Mouse (Mus musculus): ENCODE data around the gene Fasl.

Fasl gene

GRCm38 (mm10) chr1:161788339-161788738, at the start of gene Fasl:
Fasl (minus strand) TSS chr1:161788495.
- no peak for DNase-seq (ENCODE audit: low spot score)

DNA sequence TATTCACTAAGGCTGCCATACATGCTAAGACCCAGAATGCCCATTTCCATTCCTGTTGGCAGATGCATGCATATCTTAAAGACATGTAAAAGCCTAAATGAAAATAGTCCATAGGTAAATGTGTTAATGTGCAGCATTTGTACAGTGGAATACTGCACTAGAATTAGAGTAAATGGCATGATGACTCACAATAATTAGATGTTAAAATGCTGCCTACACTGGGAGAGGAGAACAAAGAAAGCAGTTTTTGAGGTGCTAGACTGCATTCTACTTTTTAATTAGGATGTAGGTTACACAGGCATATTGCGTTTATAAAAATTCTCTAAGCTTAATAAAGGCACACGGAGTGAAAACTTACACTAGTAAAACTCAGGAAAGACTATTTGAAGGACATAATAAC, 38.4 kb upstream of the Fasl start:
- no peak for DNase-seq (ENCODE audit: low spot score)

DNA sequence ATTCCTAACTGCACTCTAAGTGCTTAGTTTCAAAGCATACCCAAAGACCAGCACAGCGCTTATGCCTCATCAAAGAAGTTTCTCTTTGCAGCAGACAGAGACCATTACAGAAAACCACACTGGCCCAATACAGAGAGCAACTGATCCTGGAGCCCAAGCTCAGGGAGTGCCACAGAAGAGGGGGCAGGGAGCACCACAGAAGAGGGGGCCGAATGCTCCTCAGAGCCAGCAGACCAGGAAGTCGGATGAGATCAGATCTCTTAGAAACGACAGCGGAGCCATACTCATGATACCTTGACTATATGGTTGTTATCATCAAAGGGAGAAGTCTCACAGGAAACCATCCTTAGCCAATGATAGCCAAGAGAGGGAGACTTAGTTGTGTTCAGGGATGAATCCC, 21.1 kb upstream of the Fasl start:
- DNase-seq (ENCODE audit: low spot score), result no peak

DNA sequence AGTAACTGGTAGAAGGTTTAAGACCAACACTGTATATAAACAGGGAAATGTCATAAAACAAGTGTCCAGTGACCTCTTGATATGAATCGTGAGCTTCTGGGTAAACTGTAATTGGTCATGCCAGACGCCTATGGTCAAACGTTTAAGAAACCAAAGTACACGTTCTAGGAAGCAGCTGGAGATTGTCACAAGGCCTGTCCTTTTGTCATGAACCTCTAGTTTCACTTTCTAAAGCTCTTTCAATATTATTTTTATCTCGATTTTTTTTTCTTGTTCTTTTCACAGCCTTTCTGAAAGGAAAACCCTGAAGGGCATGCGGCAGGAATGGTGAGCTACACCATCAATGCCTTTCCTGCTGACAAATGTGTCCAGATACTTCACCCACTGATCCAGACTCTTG, 20.7 kb upstream of the Fasl start:
- DNase-seq (ENCODE audit: low spot score), result no peak

DNA sequence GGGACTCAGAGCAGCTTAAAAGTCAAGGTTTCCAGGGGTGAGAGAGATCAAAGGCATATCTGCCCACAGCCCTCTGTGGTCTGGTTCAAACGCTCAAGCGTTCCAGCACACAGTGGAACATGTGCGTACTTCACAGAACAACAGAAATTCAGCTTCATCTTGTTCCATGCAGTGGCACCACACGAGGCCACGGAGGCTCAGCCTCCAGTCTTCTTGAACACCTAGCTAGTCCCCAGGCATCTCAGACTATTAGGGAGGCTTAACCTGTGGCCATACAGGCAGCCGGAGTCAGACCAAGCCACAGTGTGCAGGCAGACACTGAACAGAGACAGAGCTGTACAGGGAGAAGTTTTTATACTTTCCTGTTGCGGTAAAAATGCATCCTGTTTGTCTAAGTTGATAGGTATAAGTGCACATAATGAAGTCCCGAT, 16.3 kb upstream of the Fasl start:
- DNase-seq (ENCODE audit: low spot score), result no peak

DNA sequence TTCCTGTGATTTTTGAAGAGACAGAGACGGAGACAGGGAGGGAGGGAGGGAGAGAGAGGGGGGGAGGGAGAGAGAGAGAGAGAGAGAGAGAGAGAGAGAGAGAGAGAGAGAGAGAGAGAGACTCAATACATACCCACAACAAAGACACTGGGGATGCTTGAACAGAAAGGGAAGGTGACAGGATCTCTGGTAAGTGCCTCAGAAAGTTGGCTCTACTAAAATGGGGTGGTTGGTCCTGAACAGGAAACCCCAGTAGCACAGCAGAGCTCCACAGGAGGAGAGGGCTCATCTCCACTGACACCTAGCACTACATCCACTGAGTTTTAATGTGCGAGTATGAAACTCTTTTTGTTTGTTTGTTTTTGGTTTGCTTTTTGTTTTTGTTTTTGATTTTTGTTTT, 13.0 kb upstream of the Fasl start:
- DNase-seq (ENCODE audit: low spot score), result no peak

DNA sequence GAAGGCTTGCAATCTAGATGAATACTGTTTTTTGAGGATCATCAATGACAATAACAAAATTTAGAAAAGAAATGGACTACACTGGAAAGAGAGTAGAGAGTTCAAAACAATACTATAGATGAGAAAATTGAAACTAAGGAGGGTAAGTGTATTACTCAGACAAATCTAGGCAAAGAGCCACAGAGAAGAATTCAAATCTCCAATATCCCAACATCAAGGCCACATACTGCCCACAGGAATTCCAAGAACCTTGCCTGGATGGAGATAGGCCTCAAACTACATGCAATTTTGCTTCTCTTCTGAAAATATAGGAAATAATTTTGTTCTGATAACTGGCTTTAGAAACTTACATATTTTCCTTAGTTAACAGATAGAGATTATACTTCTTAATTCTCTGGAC, 12.0 kb upstream of the Fasl start:
- DNase-seq (ENCODE audit: low spot score), result no peak

DNA sequence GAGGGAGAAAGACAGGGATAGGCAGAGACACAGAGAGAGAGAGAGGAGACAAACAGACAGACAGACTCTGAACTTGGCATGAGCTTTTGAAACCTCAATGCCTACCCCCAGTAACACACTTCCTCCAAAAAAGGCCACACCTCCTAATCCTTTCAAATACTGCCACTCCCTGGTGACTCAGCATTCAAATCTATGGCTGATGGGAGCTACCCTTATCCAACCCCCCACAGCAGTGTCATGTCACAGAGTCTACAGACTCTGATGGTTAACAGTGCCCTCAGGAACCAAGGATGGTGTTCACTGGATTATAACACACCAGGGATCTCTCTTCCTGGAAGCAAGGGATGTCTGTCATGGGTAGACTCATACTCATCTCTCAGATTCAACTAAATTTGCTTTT, 11.5 kb upstream of the Fasl start:
- DNase-seq (ENCODE audit: low spot score), result no peak

DNA sequence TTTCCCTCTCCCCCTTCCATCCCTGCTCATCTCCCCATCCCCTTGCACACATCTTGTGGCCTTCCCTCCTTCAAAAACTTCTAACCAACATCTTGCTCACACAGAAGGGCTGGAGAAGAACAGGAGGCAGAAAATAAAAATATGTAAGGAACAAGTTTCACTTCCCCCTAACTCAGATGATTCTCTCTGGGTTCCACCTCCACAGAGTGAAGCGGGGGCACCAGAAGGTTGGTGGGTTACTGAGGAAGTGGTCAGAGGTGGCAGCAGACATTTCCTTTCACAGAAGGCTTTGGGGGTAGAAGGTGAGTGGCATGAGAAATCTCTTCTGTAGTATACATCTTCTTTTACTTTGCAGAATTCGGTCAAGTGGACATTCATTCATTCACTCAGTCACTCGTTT, 10.6 kb upstream of the Fasl start:
- DNase-seq (ENCODE audit: low spot score), result no peak

GRCm38 (mm10) chr1:161794447-161795211, 6.3 kb upstream of the Fasl start:
- DNase-seq (ENCODE audit: low spot score), result no peak

DNA sequence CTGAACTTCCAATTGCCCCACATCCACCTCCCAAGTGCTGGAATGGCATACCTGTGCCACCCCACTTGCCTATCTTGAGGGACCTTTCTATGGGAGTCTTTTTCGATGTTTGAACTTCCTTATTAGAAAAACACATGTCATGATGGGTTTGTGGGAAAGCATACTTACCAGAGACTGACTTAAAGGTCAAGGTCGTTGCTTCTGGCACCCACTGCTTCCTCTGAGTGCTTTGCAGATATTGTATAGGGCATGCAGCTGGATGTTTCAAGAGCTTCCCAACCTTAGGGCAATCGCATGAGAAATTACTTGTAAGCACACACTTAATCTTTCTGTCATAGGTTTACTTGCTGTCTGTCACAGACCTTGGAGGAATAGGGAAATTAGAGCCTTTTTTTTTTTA, 5.0 kb upstream of the Fasl start:
- DNase-seq (ENCODE audit: low spot score), result no peak

DNA sequence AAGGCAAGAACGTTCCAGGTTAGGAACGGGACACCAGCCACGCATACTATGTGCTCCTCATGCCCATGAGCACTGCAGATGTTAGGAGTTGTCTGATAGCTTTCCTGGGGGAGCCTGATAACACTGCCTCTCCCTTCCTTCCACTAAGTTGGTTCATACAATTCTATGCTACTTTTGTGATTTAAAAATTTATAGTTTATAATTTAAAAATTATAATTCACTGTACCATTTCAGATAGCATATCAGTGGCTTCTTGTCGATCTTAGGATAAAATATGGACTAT, 4.3 kb upstream of the Fasl start:
- DNase-seq (ENCODE audit: low spot score), result no peak

- no peak for DNase-seq (ENCODE audit: low spot score)
These were observed 3.8 kb upstream of the Fasl start for GRCm38 (mm10) chr1:161791854-161792686.

- no peak for DNase-seq (ENCODE audit: low spot score)
These were observed 5.6 kb downstream of the Fasl start for GRCm38 (mm10) chr1:161782725-161783124.

DNA sequence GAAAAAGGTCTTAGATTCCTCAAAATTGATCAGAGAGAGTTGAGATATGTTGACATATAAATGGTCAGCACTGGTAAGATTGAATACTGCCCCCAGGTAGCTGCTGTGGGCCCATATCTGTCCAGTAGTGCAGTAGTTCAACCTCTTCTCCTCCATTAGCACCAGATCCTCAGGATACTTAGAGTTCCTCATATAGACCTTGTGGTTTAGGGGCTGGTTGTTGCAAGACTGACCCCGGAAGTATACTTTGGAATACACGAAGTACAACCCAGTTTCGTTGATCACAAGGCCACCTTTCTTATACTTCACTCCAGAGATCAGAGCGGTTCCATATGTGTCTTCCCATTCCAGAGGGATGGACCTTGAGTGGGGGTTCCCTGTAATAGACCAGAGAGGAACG, 6.7 kb downstream of the Fasl start:
- no peak for DNase-seq (ENCODE audit: low spot score)

- no peak for DNase-seq (ENCODE audit: low spot score)
These were observed 9.2 kb downstream of the Fasl start for GRCm38 (mm10) chr1:161779057-161779456.

- DNase-seq (ENCODE audit: low spot score), result no peak
These were observed 13.1 kb downstream of the Fasl start for GRCm38 (mm10) chr1:161775151-161775550.

DNA sequence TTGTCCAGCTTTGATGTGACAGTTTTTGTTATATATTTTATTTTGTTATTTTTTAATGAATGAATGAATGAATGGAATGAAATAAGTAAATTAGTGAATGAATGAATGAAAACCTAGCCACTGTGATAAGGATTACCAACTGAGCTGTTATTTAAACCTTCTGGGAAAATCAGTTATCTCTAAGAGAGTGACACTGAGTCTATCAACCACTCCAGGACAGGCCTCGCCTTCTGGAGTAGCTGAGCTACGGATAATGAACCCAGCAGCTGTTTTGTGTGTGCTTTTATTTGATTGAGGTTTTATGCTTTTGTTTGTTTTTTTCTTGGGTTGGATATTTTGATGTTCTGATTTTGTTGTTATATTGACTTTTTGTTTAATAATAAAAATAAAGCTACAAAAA, 17.0 kb downstream of the Fasl start:
- DNase-seq (ENCODE audit: low spot score), result no peak

GRCm38 (mm10) chr1:161769329-161769728, 19.0 kb downstream of the Fasl start:
- DNase-seq (ENCODE audit: low spot score), result no peak

DNA sequence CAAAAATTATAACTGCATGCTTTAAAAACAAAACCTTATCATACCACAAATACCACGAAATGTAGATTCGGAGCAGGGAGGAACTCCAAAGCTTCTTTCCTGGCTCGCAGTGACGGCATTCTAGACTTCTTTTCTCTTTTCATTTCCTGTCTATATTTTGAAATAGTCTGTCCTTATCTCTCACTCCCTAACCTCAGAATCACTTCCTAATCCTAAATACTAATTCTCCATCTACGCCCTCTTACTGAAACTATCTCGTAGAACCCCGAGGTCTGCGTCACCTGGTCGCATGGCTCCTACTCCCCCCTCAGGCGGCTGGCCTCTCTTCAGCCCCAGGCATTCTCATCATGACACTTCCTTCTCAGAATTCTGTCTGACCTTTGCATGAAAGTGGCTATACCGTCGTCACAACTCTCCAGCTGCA, 21.2 kb downstream of the Fasl start:
- DNase-seq (ENCODE audit: low spot score), result no peak

DNA sequence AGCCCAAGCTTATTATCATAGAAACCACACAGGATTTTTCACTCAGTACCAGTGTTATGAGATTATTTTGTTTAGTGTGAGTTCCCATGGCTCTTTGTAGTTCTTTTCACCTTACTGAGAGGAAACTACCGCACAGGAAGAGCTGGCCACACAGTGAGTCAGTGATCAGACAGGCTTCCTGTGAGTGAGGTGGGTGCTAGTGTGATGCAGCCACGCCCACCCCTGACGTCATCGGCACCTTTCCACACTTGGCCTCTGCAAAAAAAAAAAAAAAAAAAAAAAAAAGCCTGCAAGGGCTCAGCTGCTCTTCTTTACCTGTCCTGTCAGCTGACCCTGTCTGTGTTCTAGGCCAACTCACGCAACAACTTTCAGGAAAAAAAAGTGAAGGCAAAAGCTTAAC, 21.6 kb downstream of the Fasl start:
- DNase-seq (ENCODE audit: low spot score), result peak; percentile 5

- DNase-seq (ENCODE audit: low spot score), result no peak
These were observed 22.4 kb downstream of the Fasl start for GRCm38 (mm10) chr1:161765932-161766331.

GRCm38 (mm10) chr1:161764964-161765363, 23.3 kb downstream of the Fasl start:
- no peak for DNase-seq (ENCODE audit: low spot score)

DNA sequence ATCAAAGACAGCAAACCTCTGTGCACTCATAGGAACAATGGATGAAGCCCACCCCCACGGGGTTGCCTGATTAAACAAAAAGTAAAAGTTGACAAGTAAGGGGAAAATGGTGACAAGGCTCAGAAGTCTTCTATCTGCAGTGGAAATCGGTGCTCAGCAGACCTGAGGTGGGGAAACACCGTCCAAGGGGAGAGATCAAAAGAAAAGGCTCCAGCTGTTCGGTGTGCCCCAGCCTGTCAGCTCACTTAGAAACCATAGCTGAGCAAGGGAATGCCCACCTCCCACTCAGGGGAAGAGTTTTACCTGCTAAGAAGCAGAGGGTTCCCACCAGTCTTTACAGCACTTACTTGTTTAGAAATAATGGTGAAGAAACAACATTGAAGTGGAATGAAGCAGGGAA, 26.7 kb downstream of the Fasl start:
- no peak for DNase-seq (ENCODE audit: low spot score)

Measured in embryo, embryonic 10.5 days (tissue).